Mouse (Mus musculus) ES-Bruce4 (cell line): ENCODE measurements around the gene Syt6. TPM values are rescaled to one million over a fixed set of nuclear protein-coding genes. Genes with fewer than 3 reads are reported as not detected.

Experiments
- H3K27ac ChIP-seq: 2 replicates; pipeline ENCODE4 v1.5.1; 2012; ENCODE audit warnings: low read length, inconsistent platforms; ENCODE audit not compliant: insufficient read depth
- H3K27me3 ChIP-seq: 2 replicates; pipeline ENCODE4 v1.6.1; 2012; ENCODE audit warnings: mild to moderate bottlenecking, low read length, inconsistent platforms; ENCODE audit not compliant: control insufficient read depth, poor library complexity, insufficient read depth, severe bottlenecking
- H3K36me3 ChIP-seq: 2 replicates; pipeline ENCODE4 v1.6.1; 2012; ENCODE audit warnings: inconsistent platforms, mild to moderate bottlenecking, low read length, moderate library complexity; ENCODE audit not compliant: control insufficient read depth, poor library complexity, insufficient read depth, severe bottlenecking
- H3K4me1 ChIP-seq: one replicate; pipeline ENCODE4 v1.8.1; 2011; ENCODE audit warnings: low read length; ENCODE audit not compliant: control insufficient read depth, insufficient read depth
- H3K4me3 ChIP-seq: 2 replicates; pipeline ENCODE4 v1.5.1; 2011; ENCODE audit warnings: low read depth, mild to moderate bottlenecking, low read length
- H3K9ac ChIP-seq: 2 replicates; pipeline ENCODE4 v1.6.1; 2012; ENCODE audit warnings: low read depth, mild to moderate bottlenecking, inconsistent platforms; ENCODE audit not compliant: poor library complexity, severe bottlenecking
- H3K9me3 ChIP-seq: replicated peaks from 2 replicates; pipeline ENCODE4 v1.6.1; 2012; ENCODE audit warnings: mild to moderate bottlenecking, low read length, inconsistent platforms; ENCODE audit not compliant: control insufficient read depth, poor library complexity, insufficient read depth, severe bottlenecking
- CTCF ChIP-seq: IDR thresholded peaks from one replicate; pipeline ENCODE4 v1.8.1; 2011; ENCODE audit warnings: low read depth, low read length
- EP300 ChIP-seq: IDR thresholded peaks from 2 replicates; pipeline ENCODE4 v1.6.1; 2011; ENCODE audit warnings: low read depth, low read length; ENCODE audit not compliant: insufficient read depth
- POLR2A ChIP-seq: IDR thresholded peaks from one replicate; pipeline ENCODE4 v1.8.1; 2011; ENCODE audit warnings: low read length; ENCODE audit not compliant: insufficient read depth
- polyA plus RNA-seq: library from polyadenylated mRNA; stranded (reverse); fragments of >200 nt; gene quantifications from 2 replicates; pipeline ENCODE4 v1.2.4, GENCODE M21; 2011; ENCODE audit warnings: low read depth; ENCODE audit not compliant: missing spikeins, insufficient read depth, insufficient read length

Gene Syt6
- not detected in 2 replicates for polyA plus RNA-seq

GRCm38 (mm10) chr3:103575156-103575892, at the start of gene Syt6:
Gene Syt6, plus strand, starts transcription at chr3:103575231.
- Histone ChIP-seq H3K9ac (peak within 1 kb of the TSS; percentile 40), H3K9me3 (no peaks in the 10 kb centered on the region), H3K36me3 (no peaks in the 10 kb centered on the region), H3K27ac (no peak within 1 kb of the TSS), H3K4me1 (no peaks in the 10 kb centered on the region), H3K27me3 (peaks cover 19% of the 10 kb centered on the region), H3K4me3 (peak within 1 kb of the TSS; percentile 41)
- TF ChIP-seq EP300 = no peak
- no peak for TF ChIP-seq CTCF

GRCm38 (mm10) chr3:103526201-103526704, 48.8 kb upstream of the Syt6 start:
- Histone ChIP-seq H3K4me1 (peaks cover 3% of the 10 kb centered on the region), H3K4me3 (no peak overlapping the region), H3K9ac (no peak overlapping the region), H3K27me3 (no peaks in the 10 kb centered on the region), H3K36me3 (no peaks in the 10 kb centered on the region), H3K9me3 (no peaks in the 10 kb centered on the region), H3K27ac (no peak overlapping the region)
- TF ChIP-seq POLR2A (no peak), EP300 (no peak), CTCF (no peak)

GRCm38 (mm10) chr3:103526864-103527263, 48.2 kb upstream of the Syt6 start:
- Histone ChIP-seq H3K27me3 (no peaks in the 10 kb centered on the region), H3K9me3 (no peaks in the 10 kb centered on the region), H3K4me3 (no peak overlapping the region), H3K36me3 (no peaks in the 10 kb centered on the region), H3K27ac (no peak overlapping the region), H3K4me1 (peaks cover 3% of the 10 kb centered on the region), H3K9ac (no peak overlapping the region)
- TF ChIP-seq POLR2A (no peak), EP300 (no peak), CTCF (no peak)

GRCm38 (mm10) chr3:103534036-103534435, 41.0 kb upstream of the Syt6 start:
- Histone ChIP-seq H3K4me3 (no peak overlapping the region), H3K9me3 (no peaks in the 10 kb centered on the region), H3K36me3 (no peaks in the 10 kb centered on the region), H3K27ac (no peak overlapping the region), H3K27me3 (no peaks in the 10 kb centered on the region), H3K9ac (no peak overlapping the region), H3K4me1 (no peaks in the 10 kb centered on the region)
- no peak for TF ChIP-seq EP300
- TF ChIP-seq POLR2A = no peak
- TF ChIP-seq CTCF = no peak

- no peak overlapping the region for H3K9ac ChIP-seq
- H3K4me1 ChIP-seq = no peaks in the 10 kb centered on the region
- no peak overlapping the region for H3K4me3 ChIP-seq
- no peaks in the 10 kb centered on the region for H3K9me3 ChIP-seq
- TF ChIP-seq POLR2A (no peak), CTCF (no peak)
- no peaks in the 10 kb centered on the region for H3K27me3 ChIP-seq
- no peaks in the 10 kb centered on the region for H3K36me3 ChIP-seq
- no peak overlapping the region for H3K27ac ChIP-seq
Observed at GRCm38 (mm10) chr3:103535207-103535606, 39.8 kb upstream of the Syt6 start.

- Histone ChIP-seq H3K4me3 (no peak overlapping the region), H3K27ac (no peak overlapping the region), H3K9me3 (no peaks in the 10 kb centered on the region), H3K27me3 (no peaks in the 10 kb centered on the region), H3K36me3 (no peaks in the 10 kb centered on the region), H3K9ac (no peak overlapping the region), H3K4me1 (no peaks in the 10 kb centered on the region)
- TF ChIP-seq EP300 = no peak
- TF ChIP-seq CTCF = no peak
- TF ChIP-seq POLR2A = no peak
Observed at GRCm38 (mm10) chr3:103539148-103539547, 35.9 kb upstream of the Syt6 start.
